Mouse (Mus musculus) lung, postnatal 4 days (tissue): Measurements from ENCODE around the gene Alkbh3.

Experiments used
- DNase-seq, 2 experiments: peaks; one replicate each; pipeline ENCODE4 v3.0.0; 2021

Gene Alkbh3

GRCm38 (mm10) chr2:93953726-93954125, 56.9 kb downstream of the Alkbh3 start:
- DNase-seq, result no peak

- no peak for DNase-seq
Measured at GRCm38 (mm10) chr2:93946976-93947375, 63.6 kb downstream of the Alkbh3 start.

GRCm38 (mm10) chr2:93944855-93945254, 65.8 kb downstream of the Alkbh3 start:
- no peak for DNase-seq

- DNase-seq, result no peak
Measured at GRCm38 (mm10) chr2:93944099-93944498, 66.5 kb downstream of the Alkbh3 start.

DNA sequence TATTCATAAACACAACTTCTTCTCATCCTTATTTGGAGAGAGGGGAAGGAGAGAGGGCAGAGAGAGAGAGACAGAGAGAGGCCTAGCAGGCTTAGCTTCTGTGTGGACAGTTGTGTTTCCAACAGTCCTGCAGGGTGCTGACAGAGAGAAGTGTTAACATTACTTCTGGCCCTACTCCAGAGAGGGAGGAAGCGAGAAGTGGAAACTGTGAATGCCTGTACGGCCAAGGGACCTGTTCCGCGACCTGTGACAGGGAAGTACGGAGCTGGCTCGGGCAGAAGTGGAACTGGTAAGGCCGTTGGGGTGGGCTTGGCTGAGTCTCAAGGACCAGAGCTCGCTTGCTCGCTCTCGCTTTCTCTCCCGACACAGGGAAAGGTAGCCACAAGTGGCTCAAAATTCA, 68.9 kb downstream of the Alkbh3 start:
- DNase-seq, result peak; percentile 46 to 52

GRCm38 (mm10) chr2:93938534-93938933, 72.1 kb downstream of the Alkbh3 start:
- DNase-seq, result no peak
